Mouse (Mus musculus): Measurements from ENCODE around the gene 9130230L23Rik. TPM values are rescaled to one million over a fixed set of nuclear protein-coding genes. Genes with fewer than 3 reads are reported as not detected.
"Not testable (repeated sequence)": the region's sequence is repeated elsewhere in the genome, so short reads cannot be mapped to it uniquely, and the experiment has no call there.

The 9130230L23Rik gene
- total RNA-seq, 2 experiments from 2014 or later, result 0.21 to 0.22 TPM

GRCm38 (mm10) chr5:66008245-66008967 is 4.3 kb upstream of the 9130230L23Rik start:
- intact Hi-C loops (cut with DNase I; ENCODE audit: low total_unique reads), result no loop called here
- no peak for DNase-seq

DNA sequence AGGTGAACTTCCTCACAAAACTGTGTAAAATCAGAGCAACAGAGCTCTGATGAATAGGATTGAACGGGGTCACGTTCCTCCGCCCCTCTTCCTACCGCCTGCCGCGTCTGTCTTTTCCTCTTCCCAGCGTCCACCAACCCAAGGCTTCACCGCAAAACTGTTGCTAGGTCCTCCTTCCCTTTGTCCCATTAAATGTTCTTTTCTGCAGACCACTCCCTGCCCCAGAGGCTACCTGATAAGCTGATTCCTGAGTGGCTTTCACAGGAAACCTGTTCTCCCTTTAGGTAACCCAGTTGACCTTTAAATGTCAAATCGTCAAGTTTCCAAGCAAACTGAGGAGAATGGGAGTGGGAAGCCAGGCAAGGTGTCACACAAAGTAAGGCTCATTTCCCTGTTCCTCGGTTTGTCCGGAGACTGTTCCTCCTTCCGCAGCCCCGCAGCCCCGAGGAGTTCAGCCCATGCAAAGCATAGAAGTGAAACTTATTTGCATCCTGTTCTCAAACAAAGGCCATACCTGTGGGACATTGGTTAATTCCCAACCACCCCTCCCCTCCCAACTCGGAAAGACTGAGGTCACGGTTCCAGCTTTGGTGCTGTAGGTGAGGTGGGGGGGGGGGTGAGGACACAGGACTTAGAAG is 1.1 kb upstream of the 9130230L23Rik start:
- no peak for DNase-seq

GRCm38 (mm10) chr5:66001232-66001631 is 2.9 kb downstream of the 9130230L23Rik start:
- DNase-seq, result no peak
- intact Hi-C loops (cut with DNase I; ENCODE audit: low total_unique reads), result no loop called here

More for the DNA sequence above, 1.1 kb upstream of the 9130230L23Rik start:
- intact Hi-C loops (cut with DNase I; ENCODE audit: low total_unique reads), result no loop called here

DNA sequence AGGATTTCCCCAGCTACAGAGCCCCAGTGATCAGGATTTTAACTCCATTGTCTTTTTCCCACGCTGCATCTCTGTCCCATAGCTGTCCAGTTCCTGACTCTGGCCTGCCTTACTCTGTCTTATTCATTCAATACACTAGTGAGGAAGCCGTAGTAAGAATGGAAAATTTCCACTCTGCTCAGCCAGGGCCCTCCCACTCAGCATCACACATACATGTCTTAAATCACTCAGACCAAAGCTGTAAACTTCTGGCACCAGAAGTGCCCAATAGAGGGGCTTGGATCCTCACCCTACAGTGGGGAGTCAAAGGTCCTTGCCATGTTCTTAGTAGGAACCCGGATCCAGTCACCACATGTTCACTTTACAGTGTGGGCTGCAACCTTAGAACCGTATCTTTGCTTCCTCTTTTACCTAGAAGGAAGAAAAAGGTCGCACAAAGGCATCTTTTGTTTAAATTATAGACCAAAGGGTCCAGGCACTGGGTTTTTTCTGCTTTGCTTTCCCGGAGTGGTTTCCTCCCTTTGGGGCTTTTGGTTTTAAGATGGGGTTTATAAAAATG is 3.4 kb downstream of the 9130230L23Rik start:
- DNase-seq, result no peak
- intact Hi-C loops (cut with DNase I; ENCODE audit: low total_unique reads), result no loop called here

DNA sequence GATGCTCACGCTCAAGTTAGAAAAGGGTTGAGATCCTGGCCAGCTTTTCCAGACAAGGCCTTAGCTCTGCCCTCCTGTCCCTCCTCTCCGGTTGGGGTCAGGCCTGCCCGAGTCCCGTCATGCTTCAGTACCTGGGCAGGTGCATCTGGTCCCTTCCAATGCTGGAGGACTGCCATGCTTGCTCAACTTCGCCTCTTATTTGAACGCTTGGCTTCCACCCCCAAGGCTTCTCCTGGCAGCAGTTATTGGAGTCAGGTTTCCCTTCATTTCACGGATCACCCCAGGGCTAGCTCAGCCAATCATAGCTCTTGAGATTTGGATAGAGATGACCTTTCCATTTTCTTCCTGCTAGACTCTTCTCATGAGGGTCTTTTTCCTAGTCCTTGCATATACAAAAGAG is 4.0 kb downstream of the 9130230L23Rik start:
- peak; percentile 39 for DNase-seq
- intact Hi-C loops (cut with DNase I; ENCODE audit: low total_unique reads), result no loop called here

DNA sequence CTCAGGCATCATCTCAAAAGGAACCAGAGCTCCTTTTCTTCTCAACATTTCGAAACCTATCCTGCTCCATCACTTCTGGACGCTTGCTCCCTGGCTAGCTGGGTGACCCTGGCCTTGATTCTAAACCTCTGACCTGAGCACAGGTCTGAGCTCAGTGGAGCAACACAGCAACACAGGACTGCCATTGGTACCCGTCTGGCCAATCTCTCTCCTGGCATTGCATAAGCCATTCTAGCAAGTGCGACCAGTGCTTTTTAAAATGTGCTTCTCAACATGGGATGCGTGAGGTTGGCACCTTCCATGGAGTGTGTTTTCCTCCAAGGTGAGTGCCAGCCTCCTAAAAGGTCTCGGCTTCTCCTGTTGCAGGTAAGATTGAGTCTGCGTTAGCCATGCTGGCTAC is 5.0 kb downstream of the 9130230L23Rik start:
- no peak for DNase-seq
- intact Hi-C loops (cut with DNase I; ENCODE audit: low total_unique reads), result no loop called here

DNA sequence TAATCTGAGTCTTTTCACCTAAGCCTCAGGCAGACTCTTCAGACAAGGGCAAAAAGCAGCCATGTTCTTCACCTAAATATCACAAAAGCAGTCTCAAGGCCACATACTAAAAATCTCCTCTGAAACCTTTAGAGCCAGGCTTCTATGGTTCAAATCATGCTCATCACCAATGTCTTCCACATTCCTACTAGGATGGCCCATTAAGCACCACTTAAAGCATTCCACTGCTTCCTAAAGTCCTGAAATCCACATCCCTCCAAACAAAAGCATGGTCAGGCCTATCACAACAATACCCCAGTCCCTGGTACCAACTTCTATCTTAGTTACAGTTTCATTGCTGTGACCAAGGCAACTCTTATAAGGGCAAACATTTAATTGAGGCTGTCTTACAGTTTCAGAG is 6.3 kb downstream of the 9130230L23Rik start:
- no peak for DNase-seq
- intact Hi-C loops (cut with DNase I; ENCODE audit: low total_unique reads), result no loop called here

DNA sequence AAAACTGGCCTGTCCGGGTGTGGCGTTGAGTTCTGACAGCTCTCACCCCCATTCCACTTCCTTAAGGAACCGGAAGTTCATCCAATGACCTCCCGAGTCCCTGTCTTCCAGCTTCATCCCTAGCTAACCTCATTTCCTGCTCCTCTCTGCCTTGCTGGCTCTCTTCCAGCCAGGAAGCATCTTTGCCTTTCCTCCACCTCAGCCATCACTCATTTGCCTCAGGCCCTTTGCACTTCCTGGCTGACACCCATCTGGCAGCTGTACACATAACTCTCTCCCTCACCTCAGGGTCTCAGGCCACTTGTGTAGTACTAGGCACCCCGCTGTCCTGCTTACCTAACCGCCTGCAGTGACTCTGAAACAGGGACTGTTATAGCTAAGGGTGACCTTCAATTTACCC is 9.4 kb downstream of the 9130230L23Rik start:
- DNase-seq, result no peak
- intact Hi-C loops (cut with DNase I; ENCODE audit: low total_unique reads), result no loop called here

DNA sequence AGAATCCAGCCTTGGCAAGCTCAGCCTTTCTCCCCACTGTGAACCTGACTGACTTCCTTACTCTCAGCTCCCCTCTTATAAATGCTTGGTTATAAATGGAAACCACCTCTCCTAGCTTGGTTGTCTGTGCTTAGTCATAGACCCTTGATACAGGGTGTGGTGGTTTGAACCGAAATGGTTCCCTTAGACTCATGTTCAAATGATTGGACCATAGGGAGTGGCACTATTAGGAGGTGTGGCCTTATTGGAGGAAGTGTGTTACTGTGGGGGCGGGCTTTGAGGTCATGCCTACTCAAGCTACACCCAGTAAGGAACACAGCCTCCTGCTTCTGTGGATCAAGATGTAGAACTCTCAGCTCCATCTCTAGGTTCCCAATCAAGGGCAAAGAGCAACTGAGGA is 12.9 kb downstream of the 9130230L23Rik start:
- intact Hi-C loops (cut with DNase I; ENCODE audit: low total_unique reads), result no loop called here
- DNase-seq, result no peak

GRCm38 (mm10) chr5:65987004-65987403 is 17.1 kb downstream of the 9130230L23Rik start:
- DNase-seq; intact Hi-C loops (cut with DNase I; ENCODE audit: low total_unique reads): not testable (repeated sequence)

DNA sequence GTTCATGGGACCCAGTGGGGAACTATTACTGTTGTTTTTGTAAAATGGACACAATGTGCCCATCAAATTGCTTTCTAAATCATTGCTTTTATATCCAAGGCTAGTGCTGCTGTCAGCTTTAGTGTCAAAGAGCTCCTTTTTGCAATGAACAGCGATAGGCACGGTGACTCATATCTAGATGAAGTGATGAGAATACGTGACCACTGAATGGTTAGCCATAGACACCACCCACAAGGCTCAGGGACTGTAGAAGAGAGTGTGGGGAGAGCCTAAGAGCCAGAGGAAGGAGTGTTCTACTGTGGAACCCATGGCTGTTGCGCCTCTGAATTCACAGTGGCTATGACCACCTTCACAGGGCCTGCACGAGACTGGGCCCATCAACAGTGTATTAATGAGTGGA is 17.7 kb downstream of the 9130230L23Rik start:
- DNase-seq, result no peak
- intact Hi-C loops (cut with DNase I; ENCODE audit: low total_unique reads), result no loop called here

- intact Hi-C loops (cut with DNase I; ENCODE audit: low total_unique reads), result no loop called here
These were observed 28.4 kb downstream of the 9130230L23Rik start for GRCm38 (mm10) chr5:65975731-65976130.

DNA sequence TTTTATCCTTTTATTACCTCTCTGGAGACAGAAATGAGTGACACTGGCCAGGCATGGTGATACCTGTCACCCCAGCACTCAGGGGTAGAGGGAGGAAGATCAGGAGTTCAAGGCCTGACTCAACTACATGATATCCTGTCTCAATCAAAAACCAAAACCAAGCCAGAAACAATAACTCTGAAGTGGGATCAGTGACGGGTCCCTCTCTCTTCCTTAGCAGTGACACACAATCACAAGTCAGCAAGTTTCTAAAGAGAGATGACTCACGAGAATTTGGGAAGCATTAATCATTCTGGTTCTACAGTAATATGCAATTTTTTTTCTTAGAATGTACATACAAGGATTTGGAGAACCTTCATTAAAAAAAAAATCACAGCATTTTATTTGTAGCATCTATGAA is 30.9 kb downstream of the 9130230L23Rik start:
- DNase-seq, result no peak
- intact Hi-C loops (cut with DNase I; ENCODE audit: low total_unique reads), result no loop called here

More at GRCm38 (mm10) chr5:65975731-65976130, 28.4 kb downstream of the 9130230L23Rik start:
- DNase-seq, result no peak

GRCm38 (mm10) chr5:65968004-65968403 is 36.1 kb downstream of the 9130230L23Rik start:
- DNase-seq, result no peak
- intact Hi-C loops (cut with DNase I; ENCODE audit: low total_unique reads), result no loop called here

- DNase-seq, result peak; percentile 23
- intact Hi-C loops (cut with DNase I; ENCODE audit: low total_unique reads), result no loop called here
These were observed 37.0 kb downstream of the 9130230L23Rik start for GRCm38 (mm10) chr5:65967091-65967490.

DNA sequence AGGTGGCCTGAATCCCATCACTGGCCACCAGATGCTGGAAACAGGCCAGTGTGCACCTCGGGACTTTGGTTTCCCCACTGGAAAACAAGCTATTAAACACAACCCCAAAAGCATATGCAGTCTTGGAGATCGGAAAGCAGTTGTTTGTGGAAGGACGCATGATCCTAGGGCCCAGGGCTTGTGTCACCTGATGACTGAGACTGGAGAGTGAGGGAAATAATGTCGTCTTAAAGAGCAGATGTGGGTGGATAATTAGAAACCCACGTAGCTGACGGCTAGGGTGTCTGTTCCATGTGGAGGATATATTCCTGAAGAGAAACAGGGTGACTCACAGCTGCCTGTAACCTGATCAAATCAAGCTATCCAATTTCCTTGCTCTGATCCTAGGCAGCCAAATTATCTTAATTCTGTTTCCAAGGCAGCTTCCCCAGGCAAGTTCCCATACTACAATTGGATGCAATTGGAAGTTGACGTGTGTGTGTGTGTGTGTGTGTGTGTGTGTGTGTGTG is 38.3 kb downstream of the 9130230L23Rik start:
- intact Hi-C loops (cut with DNase I; ENCODE audit: low total_unique reads), result no loop called here
- no peak for DNase-seq

GRCm38 (mm10) chr5:65963291-65963690 is 40.8 kb downstream of the 9130230L23Rik start:
- no peak for DNase-seq
- intact Hi-C loops (cut with DNase I; ENCODE audit: low total_unique reads), result no loop called here

DNA sequence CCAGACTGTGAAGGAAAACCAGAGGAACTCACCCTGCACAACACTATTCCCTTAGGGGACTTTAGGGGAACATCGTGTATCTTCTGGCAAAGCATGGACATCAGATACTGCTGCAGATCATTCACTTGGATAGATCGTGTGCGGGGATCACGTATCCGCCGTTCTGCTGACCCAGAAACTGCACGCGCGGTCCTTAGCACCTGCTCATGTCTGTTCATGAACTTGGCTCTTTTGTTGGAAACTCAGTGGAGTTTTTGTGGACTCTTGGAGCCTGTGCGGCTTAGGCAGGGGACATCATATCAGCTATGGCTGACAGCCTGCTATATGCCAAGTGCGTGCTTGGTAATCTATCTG is 43.5 kb downstream of the 9130230L23Rik start:
- intact Hi-C loops (cut with DNase I; ENCODE audit: low total_unique reads), result no loop called here
- DNase-seq, result peak; percentile 46

DNA sequence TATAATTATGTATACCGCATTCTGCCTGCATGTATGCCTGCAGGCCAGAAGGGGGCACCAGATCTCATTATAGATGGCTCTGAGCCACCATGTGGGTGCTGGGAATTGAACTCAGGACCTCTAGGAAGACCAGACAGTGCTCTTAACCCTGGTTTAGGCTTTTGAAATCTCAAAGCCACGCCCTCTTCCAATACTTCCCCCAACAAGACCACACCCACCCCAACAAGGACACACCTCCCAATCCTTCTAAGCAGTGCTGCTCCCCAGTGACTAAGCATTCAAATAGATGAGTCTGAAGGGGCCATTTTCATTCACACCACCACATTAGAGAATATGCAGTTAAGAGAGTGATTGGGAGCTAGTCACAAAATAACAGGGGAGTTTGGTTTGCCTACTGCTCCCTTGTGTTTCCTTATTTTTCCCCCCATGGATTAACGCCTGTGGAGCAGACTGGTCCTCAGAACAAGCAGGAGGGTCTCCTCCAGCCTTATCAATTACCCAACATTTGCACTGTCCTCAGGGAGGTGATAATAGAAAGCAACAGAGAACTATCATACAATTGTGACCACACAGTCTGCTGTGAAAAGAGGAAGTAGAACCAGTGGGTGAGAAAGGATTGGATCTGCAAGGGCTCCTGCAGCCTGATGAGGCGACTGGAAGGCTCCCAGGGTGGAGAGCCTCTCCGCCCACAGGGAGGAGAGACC is 44.0 kb downstream of the 9130230L23Rik start:
- DNase-seq, result no peak

GRCm38 (mm10) chr5:65958597-65958996 is 45.5 kb downstream of the 9130230L23Rik start:
- DNase-seq, result peak; percentile 40
- intact Hi-C loops (cut with DNase I; ENCODE audit: low total_unique reads), result loop anchor here (5.0 kb wide), 1 partner anchor 136 kb away; no protein-coding TSS in a partner anchor

More for the DNA sequence above, 44.0 kb downstream of the 9130230L23Rik start:
- intact Hi-C loops (cut with DNase I; ENCODE audit: low total_unique reads), result loop anchor here (5.0 kb wide), 1 partner anchor 138 kb away; no protein-coding TSS in a partner anchor

Data from gastrocnemius, postnatal 14 days (tissue).